Mouse (Mus musculus) spleen, adult 2 months (tissue): Measurements from ENCODE around the gene Schip1. TPM values are rescaled to one million over a fixed set of nuclear protein-coding genes. Genes with fewer than 3 reads are reported as not detected.

Experiments used
- DNase-seq, 2 experiments: peaks; one replicate each; pipeline versions ENCODE4 v3.0.0 to v3.0.0-alpha.2; 2012 to 2021; ENCODE audit warnings: low spot score in 2 of 2, low read depth in 1 of 2
- H3K27ac ChIP-seq: fragments of 200-500 bp; 2 replicates; pipeline ENCODE4 v1.5.1; 2012; ENCODE audit warnings: low read length, inconsistent platforms; ENCODE audit not compliant: insufficient read depth
- H3K27me3 ChIP-seq: fragments of 200-500 bp; 2 replicates; pipeline ENCODE4 v1.6.1; 2012; ENCODE audit warnings: mild to moderate bottlenecking, moderate library complexity, low read length, inconsistent platforms; ENCODE audit not compliant: control insufficient read depth, insufficient read depth
- H3K36me3 ChIP-seq: fragments of 200-500 bp; 2 replicates; pipeline ENCODE4 v1.6.1; 2012; ENCODE audit warnings: mild to moderate bottlenecking, low read length, inconsistent platforms; ENCODE audit not compliant: control insufficient read depth, insufficient read depth
- H3K4me1 ChIP-seq: fragments of 200-500 bp; 2 replicates; pipeline ENCODE4 v1.6.1; 2011; ENCODE audit warnings: inconsistent platforms; ENCODE audit not compliant: control insufficient read depth, insufficient read depth, insufficient read length
- H3K4me3 ChIP-seq: fragments of 200-500 bp; 2 replicates; pipeline ENCODE4 v1.5.1; 2011; ENCODE audit warnings: mild to moderate bottlenecking, inconsistent platforms; ENCODE audit not compliant: insufficient read depth, insufficient read length; ENCODE audit errors: extremely low read depth
- CTCF ChIP-seq: fragments of 200-500 bp; IDR thresholded peaks from 2 replicates; pipeline ENCODE4 v1.5.1; 2011; ENCODE audit warnings: mild to moderate bottlenecking, inconsistent platforms; ENCODE audit not compliant: insufficient read depth, insufficient read length, insufficient replicate concordance; ENCODE audit errors: extremely low read depth
- POLR2A ChIP-seq: fragments of 200-500 bp; IDR thresholded peaks from 2 replicates; pipeline ENCODE4 v1.6.1; 2011; ENCODE audit warnings: low read depth, low read length, inconsistent platforms
- WGBS: fragments of 180-500 bp; shearing (Covaris S2); methylation state at CpG from one replicate; pipeline ENCODE4 v1.1.7; 2018; 5-methylcytosine and 5-hydroxymethylcytosine counted together
- polyA plus RNA-seq: library from polyadenylated mRNA; depleted of rRNA; stranded (reverse); fragments of >200 nt; gene quantifications from 2 replicates; pipeline ENCODE4 v1.2.3, GENCODE M21; 2012

The Schip1 gene
- polyA plus RNA-seq, 1 experiment: 3.7 TPM

DNA sequence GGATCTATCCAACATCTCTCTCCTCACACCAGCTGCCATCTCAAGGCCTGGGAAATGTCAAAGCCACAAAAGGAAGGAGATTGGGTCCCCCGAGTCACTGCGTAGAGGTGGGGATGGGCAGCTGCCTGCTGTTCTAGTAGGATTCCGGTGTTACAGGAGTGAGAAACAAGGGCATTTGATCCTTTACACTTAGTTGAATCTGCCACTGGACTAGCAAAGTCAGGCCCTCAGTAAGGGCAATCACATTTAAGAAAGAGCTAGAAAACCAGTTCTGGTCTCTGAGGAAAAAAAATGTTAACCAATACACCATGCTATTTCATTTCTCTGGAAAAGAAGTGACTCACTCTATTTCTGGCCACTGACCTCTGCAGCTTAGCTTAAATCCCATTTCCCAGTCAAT is 566.2 kb downstream of the Schip1 start:
- no peaks in the 10 kb centered on the region for H3K27me3 ChIP-seq
- TF ChIP-seq POLR2A (no peak), CTCF (no peak)
- H3K36me3 ChIP-seq: no peaks in the 10 kb centered on the region
- WGBS: 60% methylated on average over 3 of the region's 3 CpGs
- H3K4me3 ChIP-seq: no peak overlapping the region
- H3K27ac ChIP-seq: no peak overlapping the region
- H3K4me1 ChIP-seq: peaks cover 7% of the 10 kb centered on the region; the same call in 1 of the 2 replicates
- no peak for DNase-seq

DNA sequence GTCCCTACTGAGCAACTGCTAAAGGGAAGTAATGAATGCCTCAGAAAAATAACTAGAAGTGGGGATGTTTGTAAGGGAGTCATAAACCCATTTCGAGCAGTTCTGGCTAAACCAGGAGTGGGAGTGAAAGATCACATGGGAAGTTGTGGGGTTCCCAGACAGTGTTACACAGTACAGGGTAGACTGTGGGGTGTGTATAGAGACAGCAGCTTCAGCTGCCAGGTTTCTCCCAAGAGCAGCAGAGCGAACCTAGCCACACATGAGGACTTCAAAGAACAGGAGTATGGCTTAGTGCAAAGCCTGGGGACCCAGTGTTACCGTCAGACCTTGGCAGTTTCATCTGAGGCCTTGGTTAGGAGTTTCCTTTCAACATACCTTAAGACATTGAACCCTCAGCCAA is 568.1 kb downstream of the Schip1 start:
- Histone ChIP-seq H3K4me1 (peaks cover 7% of the 10 kb centered on the region; the same call in 1 of the 2 replicates), H3K36me3 (no peaks in the 10 kb centered on the region), H3K4me3 (no peak overlapping the region), H3K27ac (no peak overlapping the region), H3K27me3 (no peaks in the 10 kb centered on the region)
- TF ChIP-seq CTCF (no peak), POLR2A (no peak)
- DNase-seq: no peak
- 79% methylated on average over 3 of the region's 3 CpGs for WGBS

DNA sequence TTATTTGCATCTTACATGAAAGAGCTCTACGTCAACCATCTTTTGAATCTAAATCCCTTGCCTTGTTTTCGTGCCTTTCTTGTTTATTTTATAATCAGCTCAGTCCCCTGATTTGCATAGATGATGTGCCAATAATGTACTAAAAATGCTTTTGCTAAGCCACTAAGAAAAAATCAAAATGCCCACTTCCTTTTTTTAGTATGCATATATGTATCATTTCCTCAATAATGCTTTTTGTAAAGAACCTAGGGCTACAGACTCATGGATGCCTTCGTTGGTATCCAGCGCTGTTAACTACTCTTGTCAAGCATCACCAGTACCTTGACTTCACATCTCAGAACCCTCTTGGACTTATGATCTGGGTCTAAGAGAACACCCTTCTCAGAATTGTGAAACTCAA is 569.0 kb downstream of the Schip1 start:
- TF ChIP-seq POLR2A (no peak), CTCF (no peak)

DNA sequence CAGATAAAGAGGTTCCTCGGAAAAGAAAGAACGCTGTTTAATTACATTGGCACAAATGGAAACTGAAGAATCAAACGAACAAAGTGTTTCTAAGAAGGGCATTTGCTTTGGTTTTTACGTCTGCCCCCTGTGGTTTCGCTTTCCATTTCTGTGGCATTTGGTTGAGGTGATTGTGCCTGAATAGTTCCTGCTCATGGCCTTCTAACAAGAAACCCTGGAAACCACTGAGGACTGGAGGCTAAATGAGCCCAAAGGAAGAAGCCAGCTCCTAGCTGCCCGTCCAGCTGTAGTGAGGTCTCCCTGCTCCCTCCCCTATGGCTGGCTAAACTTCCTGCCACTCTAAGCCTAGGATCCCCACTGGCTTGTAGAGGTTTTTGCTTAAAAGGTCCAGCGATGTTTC is 573.4 kb downstream of the Schip1 start:
- Histone ChIP-seq H3K4me1 (peaks cover 7% of the 10 kb centered on the region; the same call in 1 of the 2 replicates), H3K4me3 (peak overlapping the region; percentile 32), H3K36me3 (no peaks in the 10 kb centered on the region), H3K27me3 (no peaks in the 10 kb centered on the region), H3K27ac (no peak overlapping the region)
- 9% methylated on average over 7 of the region's 7 CpGs for WGBS
- peak in 1 of 2 experiments; percentile 28 for DNase-seq
- TF ChIP-seq POLR2A (no peak), CTCF (no peak)

More for the DNA sequence above, 569.0 kb downstream of the Schip1 start:
- Histone ChIP-seq H3K27me3 (no peaks in the 10 kb centered on the region), H3K4me1 (peaks cover 7% of the 10 kb centered on the region; the same call in 1 of the 2 replicates), H3K4me3 (no peak overlapping the region), H3K27ac (no peak overlapping the region), H3K36me3 (no peaks in the 10 kb centered on the region)
- WGBS: 56% methylated on average over 4 of the region's 4 CpGs
- DNase-seq: peak in 1 of 2 experiments; percentile 12

DNA sequence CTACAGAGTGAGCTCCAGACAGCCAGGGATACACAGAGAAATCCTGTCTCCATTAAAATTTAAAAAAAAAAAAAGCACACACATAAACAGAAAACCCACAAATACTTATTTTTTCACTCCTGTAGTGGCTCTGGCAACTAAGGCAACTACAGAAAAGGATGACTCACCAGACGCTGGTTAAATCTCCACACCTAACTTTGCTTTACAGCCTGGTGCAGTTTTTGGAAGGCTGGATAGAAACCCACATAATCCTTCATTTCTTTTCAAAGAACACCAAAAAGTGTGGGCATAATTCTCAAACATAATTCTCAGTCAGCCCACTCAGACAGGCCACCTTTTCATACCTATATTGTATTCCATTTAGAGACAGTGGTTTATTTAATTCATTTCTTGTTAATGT is 574.1 kb downstream of the Schip1 start:
- H3K36me3 ChIP-seq: no peaks in the 10 kb centered on the region
- no peak overlapping the region for H3K27ac ChIP-seq
- H3K4me3 ChIP-seq: no peak overlapping the region
- H3K4me1 ChIP-seq: peaks cover 6% of the 10 kb centered on the region; the same call in 1 of the 2 replicates
- no peak for DNase-seq
- H3K27me3 ChIP-seq: no peaks in the 10 kb centered on the region
- TF ChIP-seq CTCF (no peak), POLR2A (no peak)
- 91% methylated on average over 1 of the region's 1 CpGs for WGBS

DNA sequence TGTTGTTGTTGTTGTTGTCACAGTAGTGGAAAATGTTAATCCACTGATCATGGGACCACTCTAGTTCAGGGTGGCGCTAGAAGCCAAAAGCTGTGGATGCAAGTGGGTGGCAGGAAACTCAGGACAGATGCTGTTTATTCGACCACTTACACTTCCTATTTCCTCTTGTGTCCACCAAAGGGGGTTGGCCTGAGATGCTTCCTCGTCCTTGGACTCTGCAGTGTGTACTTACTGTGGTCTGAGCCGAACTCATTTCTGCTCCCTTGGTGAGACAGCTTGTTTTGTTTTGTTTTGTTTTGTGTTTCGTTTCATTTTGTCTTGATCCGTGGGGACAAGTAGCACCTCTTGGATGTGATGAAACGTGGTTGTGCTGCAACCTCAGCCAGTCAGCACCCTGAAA is 578.3 kb downstream of the Schip1 start:
- peaks cover 7% of the 10 kb centered on the region; the same call in 1 of the 2 replicates for H3K4me1 ChIP-seq
- H3K4me3 ChIP-seq: no peak overlapping the region
- DNase-seq: no peak
- no peaks in the 10 kb centered on the region for H3K27me3 ChIP-seq
- no peak overlapping the region for H3K27ac ChIP-seq
- TF ChIP-seq POLR2A: no peak
- TF ChIP-seq CTCF: no peak
- no peaks in the 10 kb centered on the region for H3K36me3 ChIP-seq
- 76% methylated on average over 7 of the region's 7 CpGs for WGBS

DNA sequence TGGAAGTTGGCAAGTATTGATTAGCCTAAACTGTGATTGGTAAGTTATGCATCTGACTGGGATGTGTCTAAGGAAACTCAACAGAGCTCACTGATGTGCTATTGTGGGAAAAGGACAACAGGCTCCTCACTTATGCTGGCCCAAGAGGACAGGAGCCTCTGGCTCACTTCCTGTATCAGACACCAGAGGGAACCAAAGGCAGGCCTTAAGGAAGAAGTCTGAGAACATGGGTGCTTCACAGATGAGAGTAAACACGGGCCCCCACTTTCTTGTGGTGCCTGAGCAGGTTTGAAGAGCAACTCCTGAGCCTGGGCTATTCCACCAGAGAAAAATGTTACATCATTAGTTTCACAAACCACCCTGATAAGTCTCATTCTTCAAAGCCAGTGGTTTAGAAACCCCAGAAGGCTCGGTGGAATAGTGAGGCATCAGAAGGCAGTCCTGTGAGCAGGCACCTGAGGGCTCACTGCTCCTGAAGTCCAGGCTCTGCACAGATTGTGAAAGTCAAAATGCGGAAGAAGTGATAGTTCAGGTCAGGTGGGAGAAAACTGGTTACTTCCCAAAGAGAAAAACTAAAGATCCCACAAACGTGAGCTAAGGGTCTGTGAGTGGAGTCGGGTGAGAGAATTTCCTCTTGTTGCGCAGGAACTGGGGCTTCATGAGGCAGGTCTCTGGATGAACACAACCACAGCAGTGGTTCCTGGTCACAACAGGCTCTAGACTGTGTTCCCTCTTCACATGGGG is 582.0 kb downstream of the Schip1 start:
- TF ChIP-seq POLR2A: no peak
- TF ChIP-seq CTCF: peak; percentile 48; the same call in 1 of the 2 replicates
- DNase-seq: peak; percentile 9 to 29
- 35% methylated on average over 6 of the region's 6 CpGs for WGBS
- Histone ChIP-seq H3K27ac (no peak overlapping the region), H3K4me3 (no peak overlapping the region), H3K4me1 (peaks cover 7% of the 10 kb centered on the region; the same call in 1 of the 2 replicates), H3K27me3 (no peaks in the 10 kb centered on the region), H3K36me3 (no peaks in the 10 kb centered on the region)
